Mouse (Mus musculus) olfactory bulb, adult 2 months (tissue): ENCODE data around the gene Ssu2.

Source experiments
- CTCF ChIP-seq: fragments of 200-500 bp; IDR thresholded peaks from 2 replicates; pipeline ENCODE4 v1.5.1; 2012; ENCODE audit warnings: low read depth, mild to moderate bottlenecking, low read length, moderate library complexity; ENCODE audit not compliant: insufficient read depth
- POLR2A ChIP-seq: fragments of 200-500 bp; IDR thresholded peaks from 2 replicates; pipeline ENCODE4 v1.6.1; 2012; ENCODE audit warnings: mild to moderate bottlenecking, low read depth, low read length, moderate library complexity; ENCODE audit not compliant: insufficient read depth

- TF ChIP-seq POLR2A, result no peak
- no peak for TF ChIP-seq CTCF
These were observed 50.2 kb downstream of the Ssu2 start for GRCm38 (mm10) chr6:112337667-112338066.
